Mouse (Mus musculus) layer of hippocampus, adult 9-10 months (tissue): Measurements from ENCODE around the gene Tcte1.

Experiments
- DNase-seq: peaks from one replicate; pipeline ENCODE4 v3.0.0; 2022; ENCODE audit warnings: low spot score

The Tcte1 gene

DNA sequence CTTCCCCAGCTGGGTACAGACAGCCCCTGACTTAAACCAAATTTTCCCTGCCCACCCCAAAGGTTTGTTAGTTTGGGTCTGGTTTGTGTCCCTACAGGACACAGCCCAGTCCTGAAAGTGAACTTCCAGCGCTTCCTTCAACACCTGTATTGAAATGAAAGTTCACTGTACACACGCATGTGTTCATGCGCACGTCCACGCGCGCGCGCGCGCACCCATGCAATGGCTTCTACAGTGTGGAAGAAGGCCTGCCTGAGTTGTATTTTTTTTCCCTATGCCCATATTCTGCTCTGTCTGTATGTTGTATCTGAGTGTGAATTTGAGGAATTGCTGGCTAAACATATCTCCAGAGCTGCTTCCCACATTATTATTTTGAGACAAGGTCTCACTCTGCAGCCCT is 41.9 kb downstream of the Tcte1 start:
- DNase-seq, result no peak

DNA sequence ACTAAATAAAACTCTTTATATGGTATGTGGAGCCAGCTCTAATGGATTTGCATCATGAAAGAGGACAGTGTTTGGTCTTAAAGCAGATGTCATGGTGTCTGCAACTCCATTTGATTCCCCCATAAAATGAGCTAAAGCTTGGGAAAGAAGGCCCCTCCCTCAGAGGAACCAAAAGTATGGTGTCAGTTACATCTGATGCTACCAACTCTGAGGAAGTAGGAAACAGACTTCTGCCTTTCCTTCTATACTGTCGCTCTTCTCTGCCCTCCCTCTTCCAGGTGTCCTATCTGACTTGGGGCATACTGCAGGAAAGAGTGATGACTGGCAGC is 42.8 kb downstream of the Tcte1 start:
- no peak for DNase-seq

DNA sequence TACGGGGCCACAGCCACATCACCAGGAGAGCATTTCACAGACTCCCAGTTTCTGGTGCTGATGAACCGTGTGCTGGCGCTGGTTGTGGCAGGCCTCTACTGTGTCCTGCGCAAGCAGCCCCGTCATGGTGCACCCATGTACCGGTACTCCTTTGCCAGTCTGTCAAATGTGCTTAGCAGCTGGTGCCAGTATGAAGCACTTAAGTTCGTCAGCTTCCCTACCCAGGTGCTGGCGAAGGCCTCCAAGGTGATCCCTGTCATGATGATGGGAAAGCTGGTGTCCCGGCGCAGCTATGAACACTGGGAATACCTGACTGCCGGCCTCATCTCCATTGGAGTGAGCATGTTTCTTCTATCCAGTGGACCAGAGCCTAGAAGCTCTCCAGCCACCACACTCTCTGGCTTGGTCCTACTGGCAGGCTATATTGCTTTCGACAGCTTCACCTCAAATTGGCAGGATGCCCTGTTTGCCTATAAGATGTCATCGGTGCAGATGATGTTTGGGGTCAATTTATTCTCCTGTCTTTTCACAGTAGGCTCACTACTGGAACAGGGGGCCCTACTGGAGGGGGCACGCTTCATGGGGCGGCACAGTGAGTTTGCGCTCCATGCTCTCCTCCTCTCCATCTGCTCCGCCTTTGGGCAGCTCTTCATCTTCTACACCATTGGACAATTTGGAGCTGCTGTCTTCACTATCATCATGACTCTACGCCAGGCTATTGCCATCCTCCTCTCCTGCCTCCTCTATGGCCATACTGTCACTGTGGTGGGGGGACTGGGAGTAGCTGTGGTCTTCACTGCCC is 43.3 kb downstream of the Tcte1 start:
- no peak for DNase-seq

DNA sequence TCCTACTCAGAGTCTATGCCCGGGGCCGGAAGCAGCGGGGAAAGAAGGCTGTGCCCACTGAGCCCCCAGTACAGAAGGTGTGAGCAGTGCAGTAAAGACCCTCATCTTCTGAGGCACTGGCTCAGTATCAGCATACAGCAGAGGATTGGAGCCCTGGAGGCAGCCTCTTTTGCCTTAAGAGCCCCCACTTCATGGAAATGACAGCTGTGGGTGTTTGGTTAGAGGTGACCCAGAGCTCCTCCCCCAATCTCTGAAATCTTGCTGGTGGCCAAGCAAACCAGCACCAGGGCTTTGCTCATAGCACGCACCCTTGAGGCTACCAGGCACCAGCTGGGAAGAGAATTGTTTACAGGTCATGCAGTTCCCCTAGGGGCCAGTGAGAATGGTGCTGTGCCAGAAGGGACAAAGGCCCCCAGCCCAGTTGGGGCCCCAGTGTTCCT is 43.9 kb downstream of the Tcte1 start:
- DNase-seq, result no peak

DNA sequence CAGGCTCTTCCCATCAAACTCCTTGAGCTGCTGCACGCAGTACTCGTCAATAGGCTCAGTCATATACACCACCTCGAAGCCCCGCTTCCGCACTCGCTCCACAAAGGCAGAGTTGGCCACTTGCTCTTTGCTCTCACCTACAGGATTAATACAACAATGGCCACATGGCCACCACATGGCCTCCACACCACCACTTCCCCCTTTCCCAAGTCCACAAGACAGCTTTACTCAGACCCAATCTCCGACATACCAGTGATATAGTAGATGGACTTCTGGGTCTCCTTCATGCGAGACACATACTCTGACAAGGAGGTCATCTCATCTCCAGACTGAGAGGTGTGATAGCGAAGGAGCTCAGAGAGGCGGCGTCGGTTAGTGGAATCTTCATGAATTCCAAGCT is 45.8 kb downstream of the Tcte1 start:
- DNase-seq, result no peak

DNA sequence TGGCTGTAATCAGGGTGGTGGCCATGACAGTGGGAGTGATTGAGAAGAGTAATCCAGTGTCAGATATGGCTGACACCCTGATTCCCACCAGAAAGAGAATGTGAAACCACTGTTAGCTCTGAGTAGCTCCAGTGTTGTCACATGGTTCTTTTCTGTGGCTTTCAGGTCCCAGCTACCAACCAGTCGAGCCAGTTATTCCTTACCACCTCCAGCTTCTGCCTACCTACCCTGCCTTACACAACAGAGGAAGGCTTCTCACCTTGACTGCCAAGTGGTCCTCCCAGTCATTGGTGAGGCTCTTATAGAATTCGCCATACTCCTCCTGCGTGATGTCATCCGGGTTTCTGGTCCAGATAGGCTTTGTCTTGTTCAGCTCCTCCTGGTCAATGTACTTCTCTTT is 46.8 kb downstream of the Tcte1 start:
- no peak for DNase-seq

DNA sequence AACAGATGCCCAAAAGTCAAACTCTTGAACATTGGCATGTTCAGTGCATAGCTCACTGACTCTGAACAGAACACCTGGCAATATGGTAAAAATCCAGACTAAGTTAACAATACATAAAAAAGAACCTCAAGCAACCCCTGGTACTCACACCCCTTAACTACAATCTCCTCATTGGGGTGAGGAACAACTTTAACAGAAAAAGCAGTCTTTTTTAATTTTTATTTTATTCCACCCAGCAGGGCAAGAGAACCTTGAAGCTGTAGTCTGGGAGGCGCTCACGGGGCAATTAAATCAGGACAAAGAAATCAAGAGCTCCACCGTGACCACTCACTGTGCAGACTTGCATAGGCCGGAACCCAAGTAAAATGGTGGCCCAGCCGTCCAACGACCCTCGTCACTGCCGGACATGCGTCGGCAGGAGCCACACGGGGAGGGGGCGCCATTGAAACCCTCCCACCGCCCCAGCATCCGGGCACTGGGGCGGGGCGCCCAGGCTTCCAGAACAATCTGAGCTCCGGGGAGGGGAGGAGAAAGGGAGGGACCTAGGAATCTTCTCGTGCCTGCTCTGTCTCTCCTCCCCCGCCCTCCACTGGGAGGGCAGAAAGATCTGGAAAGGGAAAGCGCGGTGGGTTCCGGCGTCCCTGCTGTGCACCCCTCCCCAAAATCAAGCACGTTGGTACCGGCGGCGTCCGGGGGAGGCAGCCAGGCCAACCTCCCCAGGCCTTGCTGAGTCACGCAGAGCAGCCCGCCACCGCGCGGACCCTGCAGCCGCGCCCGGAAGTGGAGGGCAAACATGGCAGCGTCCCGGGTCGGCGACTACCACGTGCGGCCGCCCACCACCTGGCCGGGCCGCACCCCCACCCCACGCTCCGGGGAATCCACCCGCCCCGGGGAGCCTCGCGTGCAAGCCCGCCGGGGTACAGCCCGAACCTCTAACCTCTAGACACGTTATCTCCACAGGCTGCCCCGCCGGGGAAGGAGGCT is 49.2 kb downstream of the Tcte1 start:
- no peak for DNase-seq

DNA sequence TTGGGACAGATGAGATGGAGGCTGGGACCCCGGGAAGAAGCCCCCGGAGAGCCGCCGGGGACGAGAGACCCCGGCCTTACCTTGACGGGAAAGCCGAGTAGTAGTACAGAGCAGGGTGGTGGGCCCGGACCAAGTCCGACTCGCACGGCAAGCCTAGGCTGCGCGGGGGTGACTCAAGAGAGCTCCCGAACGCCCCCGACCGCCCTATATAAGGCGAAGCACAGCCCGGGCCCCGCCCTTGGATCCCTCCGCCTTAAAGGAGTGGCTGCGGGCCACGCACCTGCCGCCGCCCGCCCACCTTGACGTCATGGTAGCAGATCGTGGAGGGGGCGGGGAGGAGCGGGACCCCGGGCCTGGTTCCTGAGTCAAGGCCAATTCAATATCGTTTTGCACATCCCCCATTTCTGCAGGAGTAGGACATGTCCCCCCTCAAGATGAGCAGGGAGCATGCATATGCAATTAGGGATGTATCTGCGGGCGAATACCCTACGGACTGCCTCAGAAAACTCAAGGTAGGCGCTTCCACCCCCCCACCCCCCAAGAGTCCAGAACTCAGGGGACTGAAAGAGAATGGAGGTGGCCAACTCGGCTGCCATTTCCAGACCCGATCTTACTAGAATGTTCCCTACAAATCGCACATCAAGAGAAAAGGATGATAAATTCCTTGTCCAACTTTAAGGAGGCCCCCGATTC is 50.0 kb downstream of the Tcte1 start, which contains the start of gene Hsp90ab1:
Gene Hsp90ab1, minus strand, starts transcription at position 185 of the 693 bp plus-strand sequence.
- peak; percentile 96 for DNase-seq

DNA sequence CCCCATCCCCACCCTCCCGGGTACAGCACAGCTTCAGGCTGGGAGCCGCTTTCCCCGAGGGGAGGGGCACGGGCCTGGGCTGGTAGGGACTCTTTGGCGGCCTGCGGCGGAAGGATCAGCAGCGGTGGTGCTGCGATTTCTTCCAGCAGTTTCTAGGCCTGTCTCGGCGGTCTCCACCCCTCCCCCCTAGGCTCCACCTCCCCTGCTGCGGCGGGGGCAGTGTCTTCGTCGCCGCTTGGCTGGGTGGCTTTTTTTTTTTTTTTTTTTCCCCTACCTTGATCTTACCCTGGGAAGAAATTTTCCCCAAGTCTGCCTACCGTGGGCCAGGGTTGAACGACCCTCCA is 50.5 kb downstream of the Tcte1 start:
- DNase-seq, result peak; percentile 93

DNA sequence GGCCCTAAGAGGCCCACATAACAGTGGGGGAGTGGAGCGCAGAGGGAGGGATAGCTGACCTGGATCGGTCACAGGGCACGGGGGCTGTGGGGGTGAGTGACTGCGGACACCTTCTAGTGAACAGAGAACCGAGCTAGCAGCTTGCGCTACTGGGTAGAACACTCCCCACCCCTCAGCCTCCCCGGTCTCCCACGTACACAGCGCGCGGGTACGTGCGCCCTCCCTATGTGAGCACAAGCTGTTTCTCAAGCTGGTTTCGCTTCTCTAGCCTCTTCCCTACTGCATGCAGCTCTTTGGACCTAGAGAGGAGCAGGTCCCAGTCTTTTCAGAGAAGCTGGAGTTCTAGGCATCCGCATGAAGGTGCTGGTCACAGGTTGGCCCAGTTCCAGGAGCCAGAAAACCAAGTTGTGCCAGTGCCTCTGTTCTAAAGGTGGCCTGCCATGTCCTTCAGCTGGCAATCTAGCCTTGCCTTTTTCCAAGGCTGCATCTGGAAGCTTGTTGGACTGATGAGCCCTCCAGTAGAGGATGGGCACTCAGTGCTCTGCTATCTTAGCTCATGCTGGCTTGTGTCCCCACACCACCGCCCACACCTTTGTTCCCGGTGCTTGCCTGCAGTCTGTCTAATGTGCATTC is 51.0 kb downstream of the Tcte1 start:
- DNase-seq, result peak; percentile 77

DNA sequence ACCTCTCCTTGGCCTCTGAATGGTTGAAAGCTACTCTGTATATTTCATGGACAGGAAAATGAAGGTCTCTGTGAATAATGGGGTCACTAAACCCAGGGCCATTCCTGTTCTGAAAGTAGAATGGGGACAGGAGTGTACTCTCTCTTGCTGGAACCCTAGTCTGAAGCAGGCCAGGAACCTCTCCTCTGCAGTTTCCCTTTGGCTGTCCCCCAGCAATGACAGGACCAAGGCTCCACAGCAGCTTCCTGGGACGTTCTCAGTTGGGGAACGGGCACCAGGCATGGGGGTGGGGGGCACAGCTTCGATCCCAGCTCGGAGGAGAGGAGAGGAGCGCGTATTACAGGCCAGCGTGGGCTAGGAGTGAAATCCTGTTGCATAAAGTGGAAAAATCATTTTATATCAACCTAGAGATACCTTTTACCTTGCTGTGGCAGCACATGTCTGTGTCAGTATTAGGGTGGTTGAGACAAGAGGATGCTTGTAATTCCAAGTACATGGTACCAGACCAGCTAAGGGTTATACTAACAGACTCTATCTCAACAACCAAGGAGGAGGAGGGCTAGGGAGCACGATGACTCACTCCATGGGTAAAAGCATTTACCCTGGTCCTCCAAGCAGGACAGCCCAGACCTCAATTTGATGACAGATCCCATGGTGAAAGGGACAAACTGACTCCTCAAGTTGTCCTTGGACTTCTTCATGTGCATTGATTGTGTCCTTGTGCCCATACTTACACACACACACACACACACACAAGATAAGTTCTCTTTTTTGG is 52.1 kb downstream of the Tcte1 start:
- no peak for DNase-seq

DNA sequence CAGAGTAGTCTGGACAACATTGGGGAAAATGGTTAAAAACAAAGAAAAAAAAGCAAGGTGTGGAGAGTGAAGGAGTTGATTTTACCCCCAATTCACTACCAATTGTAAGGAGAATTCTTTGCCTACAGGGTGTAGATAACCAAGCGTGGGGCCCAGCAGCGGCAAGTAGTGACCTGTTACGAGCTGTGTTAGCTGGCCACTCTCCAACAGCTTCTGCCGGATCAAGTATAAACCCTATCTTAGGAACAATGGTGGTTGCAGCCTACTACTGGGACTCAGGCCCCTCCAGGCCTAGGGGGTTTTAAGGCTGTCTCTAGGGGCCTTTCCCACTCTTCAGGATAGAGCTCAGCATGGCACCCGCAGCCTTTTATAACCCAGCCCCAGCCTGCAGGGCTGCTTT is 55.0 kb downstream of the Tcte1 start:
- no peak for DNase-seq

DNA sequence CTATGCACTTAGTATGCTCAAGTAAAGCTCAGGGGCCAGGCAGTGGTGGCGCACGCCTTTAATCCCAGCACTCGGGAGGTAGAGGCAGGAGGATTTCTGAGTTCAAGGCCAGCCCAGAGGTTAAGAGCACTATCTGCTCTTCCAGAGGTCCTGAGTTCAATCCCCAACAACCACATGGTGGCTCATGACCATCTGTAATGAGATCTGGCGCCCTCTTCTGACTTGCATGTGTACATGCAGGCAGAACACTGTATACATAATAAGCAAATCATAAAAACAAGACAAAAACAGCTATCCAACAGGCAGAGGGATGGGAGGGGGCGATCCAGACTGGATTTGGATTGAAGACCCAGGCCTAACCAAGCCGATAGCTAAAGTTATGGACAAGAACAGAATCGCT is 55.6 kb downstream of the Tcte1 start:
- no peak for DNase-seq

DNA sequence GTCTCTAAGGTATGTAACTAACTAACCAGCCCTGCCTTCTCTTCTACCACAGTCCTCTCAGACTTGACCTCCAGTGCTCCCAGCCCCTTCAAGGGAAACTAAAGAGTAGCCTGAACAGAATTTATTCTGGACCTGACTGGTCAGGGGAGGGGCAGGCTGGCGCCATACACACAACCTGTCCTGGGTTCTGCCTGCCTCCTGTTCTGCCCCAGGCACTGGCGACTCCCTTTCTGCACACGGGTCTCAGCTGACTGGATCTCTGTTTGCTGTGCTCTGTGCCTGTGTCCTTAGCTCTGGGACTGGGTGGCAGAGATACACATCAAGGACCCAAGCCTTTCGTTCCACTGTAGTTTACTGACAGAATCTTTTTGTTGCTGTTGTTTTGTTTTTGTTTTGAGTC is 56.3 kb downstream of the Tcte1 start:
- DNase-seq, result no peak

DNA sequence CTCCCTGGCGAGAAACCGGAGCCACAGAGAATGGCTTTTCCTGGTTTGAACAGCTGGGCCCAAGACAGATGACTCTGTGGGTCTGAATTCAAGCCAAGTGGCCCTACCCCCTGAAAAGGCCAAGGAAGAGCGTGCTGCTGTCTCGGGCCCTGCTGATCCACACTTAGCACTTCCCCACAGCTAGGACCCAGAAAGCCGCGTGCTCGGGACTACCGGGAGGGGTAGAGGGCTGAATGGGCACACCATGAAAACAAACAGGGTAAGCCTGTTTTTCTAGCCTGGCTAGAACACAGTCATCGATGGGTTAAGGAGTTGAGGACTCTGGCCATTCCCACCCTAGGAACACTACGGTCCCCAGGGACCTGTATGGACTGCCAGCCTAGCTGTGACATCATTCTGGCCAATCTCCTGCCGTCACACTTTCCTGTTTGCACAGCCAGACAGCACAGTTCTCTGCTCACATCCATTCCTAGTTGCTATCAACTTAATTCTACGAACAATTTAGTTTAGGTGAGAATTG is 57.8 kb downstream of the Tcte1 start:
- DNase-seq, result no peak

DNA sequence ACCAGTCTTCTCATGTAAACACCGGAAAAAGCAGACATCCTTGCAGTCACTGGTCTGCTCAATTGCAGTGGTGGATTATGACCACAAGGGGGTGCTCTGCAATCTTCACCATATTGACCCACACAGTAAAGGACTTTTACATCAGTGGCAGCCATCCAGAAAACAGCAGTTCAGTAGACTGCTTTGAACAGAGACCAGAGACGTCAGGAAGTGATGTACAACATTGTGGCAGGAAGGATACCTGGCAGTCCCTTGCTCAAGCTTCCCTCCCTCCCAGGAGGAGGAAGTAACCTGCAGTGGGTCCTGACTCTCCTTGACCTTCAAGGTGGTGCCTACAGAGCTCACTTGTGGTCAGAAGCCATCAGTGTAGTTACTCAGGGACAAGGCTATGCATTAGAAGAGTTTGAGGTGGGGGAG is 58.3 kb downstream of the Tcte1 start:
- peak; percentile 76 for DNase-seq

DNA sequence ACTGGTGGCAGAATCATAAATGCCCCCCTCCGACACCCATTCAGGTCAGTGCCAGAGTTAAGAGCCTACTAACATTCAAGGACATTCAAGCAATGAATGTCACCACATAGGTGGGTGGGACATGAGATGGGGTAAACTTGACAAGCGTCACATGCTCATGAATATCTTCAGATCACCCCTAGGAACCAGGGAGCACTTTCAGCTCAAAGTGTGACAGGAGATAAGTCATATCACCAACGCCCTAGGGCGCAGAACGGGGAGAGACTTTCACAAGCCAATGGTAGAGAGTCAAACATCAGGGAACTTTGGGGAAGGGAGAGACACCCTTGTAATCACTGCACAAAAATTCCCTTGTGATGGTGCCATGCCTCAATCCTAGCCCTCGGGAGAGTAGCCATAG is 59.0 kb downstream of the Tcte1 start:
- no peak for DNase-seq

DNA sequence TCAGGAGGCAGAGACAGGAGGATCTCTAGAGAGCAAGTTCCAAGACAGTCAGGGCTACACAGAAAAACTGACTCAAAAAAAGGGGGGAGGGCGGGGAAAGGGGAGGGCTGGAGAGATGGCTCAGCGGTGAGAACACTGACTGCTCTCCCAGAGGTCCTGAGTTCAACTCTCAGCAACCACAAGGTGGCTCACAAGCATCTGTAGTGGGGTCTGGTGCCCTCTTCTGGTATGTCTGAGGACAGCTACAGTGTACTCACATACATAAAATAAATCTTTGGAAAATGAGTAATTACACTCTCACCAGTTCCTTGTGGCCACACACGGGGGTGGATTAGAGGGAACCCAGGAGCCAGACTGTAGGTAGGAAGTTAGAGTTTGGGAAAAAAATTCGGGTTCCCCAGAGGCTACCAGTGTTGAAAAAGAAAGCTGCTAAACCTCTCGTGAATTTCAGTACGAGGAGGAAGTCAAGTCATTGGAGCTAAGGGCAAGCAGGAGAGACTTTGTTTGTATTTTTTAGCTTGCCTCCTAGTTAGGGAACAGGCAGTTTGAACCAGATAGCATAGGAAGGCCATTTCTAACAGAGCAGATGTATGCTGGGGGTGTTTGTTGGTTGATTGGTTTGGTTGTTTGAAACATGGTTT is 59.6 kb downstream of the Tcte1 start:
- no peak for DNase-seq

DNA sequence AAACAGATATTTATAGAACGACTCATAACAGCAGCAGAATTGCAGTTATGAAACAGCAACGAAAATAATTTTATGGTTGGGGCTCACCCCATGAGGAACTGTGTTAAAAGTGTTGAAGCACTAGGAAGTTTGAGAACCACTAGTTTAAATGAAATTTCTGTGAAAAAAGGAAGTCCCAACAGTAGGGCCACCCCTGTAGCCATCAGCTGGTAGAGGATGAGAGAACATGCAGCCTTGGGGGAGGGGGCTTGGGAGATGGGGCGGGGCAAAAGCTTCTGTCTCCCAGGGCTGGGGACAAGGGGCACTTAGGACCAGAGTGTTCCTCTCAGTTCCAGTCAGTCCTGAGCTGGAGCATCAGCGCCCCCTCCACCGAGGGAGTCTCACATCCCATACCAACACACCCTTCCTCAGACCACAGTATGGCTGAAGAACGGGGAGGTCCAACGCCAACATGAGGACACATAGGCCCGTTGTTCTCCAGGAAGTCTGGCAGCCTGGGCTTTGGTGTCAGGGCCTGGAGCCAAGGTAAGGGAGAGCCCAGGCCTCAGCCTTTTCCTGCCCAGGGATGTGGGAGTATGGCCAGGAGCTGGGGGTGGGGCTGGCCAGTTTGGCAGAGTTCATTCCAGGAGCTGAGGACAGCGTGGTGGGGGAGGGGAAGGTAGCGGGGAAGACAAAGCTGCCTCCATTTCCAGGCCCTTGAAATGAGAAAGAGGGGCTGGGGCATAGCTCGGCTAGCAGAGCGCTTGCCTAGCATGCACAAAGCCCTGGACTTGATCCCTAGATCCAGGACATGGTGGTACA is 61.1 kb downstream of the Tcte1 start:
- DNase-seq, result no peak
